Mouse (Mus musculus) neutrophil, adult 59 days (primary cell): ENCODE measurements around the gene Ms4a6b. TPM values are rescaled to one million over a fixed set of nuclear protein-coding genes. Genes with fewer than 3 reads are reported as not detected.

Experiments
- total RNA-seq, 2 experiments: library from RNA; stranded (reverse); gene quantifications; 1 replicate in 1 of 2; 2 replicates in 1 of 2; pipeline ENCODE4 v1.2.4; 2023

Ms4a6b gene
- total RNA-seq: 10 to 100 TPM; 20.0 to 26.4 TPM

DNA sequence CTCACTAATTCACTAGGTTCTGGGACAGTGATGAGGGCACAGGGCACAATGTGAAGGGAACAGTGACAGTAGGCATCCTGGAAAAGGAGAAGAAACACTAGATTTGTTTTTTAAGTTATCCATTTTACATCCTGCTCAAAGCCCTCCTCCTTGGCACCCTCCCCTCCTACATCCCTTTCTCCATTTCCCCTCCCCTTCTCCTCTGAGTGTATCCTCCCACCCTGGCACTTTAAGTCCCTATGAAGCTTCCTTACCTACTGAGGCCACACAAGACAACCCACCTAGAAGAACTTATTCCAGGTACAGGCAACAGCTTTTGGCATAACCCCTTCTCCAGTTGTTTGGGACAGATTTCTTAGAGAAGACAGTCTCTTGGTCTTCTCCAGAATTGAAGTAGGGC is at the start of gene Ms4a6b:
TSS of gene Ms4a6b (plus strand) at position 267 of the 400 bp plus-strand sequence.

GRCm38 (mm10) chr19:11469215-11469614 is 47.1 kb upstream of the Ms4a6b start, which contains the start of gene Ms4a6c:
Gene Ms4a6c (plus strand): TSS chr19:11469366.

GRCm38 (mm10) chr19:11485746-11486145 is 30.6 kb upstream of the Ms4a6b start, which contains the start of gene Gm8369:
Gene Gm8369 (plus strand): TSS chr19:11485938.

DNA sequence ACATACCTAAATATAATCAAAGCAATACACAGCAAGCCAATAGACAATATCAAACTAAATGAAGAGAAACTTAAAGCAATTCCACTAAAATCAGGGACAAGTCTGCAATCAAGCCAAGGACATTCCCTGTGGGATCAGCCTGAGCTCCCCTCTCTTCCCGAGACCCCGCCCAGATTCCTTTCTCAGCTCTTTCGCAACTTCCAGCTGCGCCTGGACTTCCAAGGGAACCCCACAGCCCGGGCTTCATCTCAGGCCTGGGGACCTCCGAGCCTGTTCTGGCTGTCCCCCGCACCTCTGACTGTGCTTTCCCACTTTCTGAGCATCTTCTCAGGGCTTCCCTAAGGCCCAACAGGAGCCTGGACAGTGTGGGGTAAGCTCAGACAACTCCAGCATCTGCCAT is 20.3 kb downstream of the Ms4a6b start, which contains the start of gene Ms4a4d:
TSS of gene Ms4a4d (plus strand) at position 209 of the 400 bp plus-strand sequence.

Other genes starting within 250 kb of the Ms4a6b start
- gene Ms4a5, start 232.6 kb upstream of the Ms4a6b start, total RNA-seq: not detected
- gene Ms4a14, start 202.1 kb upstream of the Ms4a6b start, total RNA-seq: not detected
- gene Ms4a7, start 180.4 kb upstream of the Ms4a6b start, total RNA-seq: under 1 TPM; 0.56 to 0.57 TPM
- gene Ms4a4a, start 141.0 kb upstream of the Ms4a6b start, total RNA-seq: 10 to 100 TPM; 12.9 to 24.1 TPM
- 10 to 100 TPM; 27.3 to 57.7 TPM for gene Ms4a4c, start 111.7 kb upstream of the Ms4a6b start, total RNA-seq
- gene Ms4a4b, start 73.0 kb upstream of the Ms4a6b start, total RNA-seq: 10 to 100 TPM in 1 of 2 experiments, 1 to 10 TPM in 1; 8.0 to 11.1 TPM
- gene Ms4a6c, start 47.1 kb upstream of the Ms4a6b start, total RNA-seq: 100 to 1,000 TPM; 174 to 269 TPM
- gene Gm8369, start 30.6 kb upstream of the Ms4a6b start, total RNA-seq: 1 to 10 TPM; 2.7 to 4.3 TPM
- not detected for gene Ms4a4d, start 20.3 kb downstream of the Ms4a6b start, total RNA-seq
- 10 to 100 TPM in 1 of 2 experiments, 1 to 10 TPM in 1; 8.6 to 13.8 TPM for gene Ms4a6d, start 88.3 kb downstream of the Ms4a6b start, total RNA-seq
- 1 to 10 TPM; 4.4 to 9.2 TPM for gene Ms4a2, start 107.2 kb downstream of the Ms4a6b start, total RNA-seq
- 10 to 100 TPM; 81.0 to 87.7 TPM for gene Ms4a3, start 124.3 kb downstream of the Ms4a6b start, total RNA-seq
- not detected for gene Oosp2, start 144.0 kb downstream of the Ms4a6b start, total RNA-seq
- gene Oosp1, start 174.6 kb downstream of the Ms4a6b start, total RNA-seq: under 1 TPM in 1 of 2 experiments, not detected in 1; 0.88 TPM
- gene Oosp3, start 180.5 kb downstream of the Ms4a6b start, total RNA-seq: not detected
- gene Gif, start 231.0 kb downstream of the Ms4a6b start, total RNA-seq: not detected